Comparison of ENCODE assay signal across 20 mouse cellular contexts in the genomic region with DNA sequence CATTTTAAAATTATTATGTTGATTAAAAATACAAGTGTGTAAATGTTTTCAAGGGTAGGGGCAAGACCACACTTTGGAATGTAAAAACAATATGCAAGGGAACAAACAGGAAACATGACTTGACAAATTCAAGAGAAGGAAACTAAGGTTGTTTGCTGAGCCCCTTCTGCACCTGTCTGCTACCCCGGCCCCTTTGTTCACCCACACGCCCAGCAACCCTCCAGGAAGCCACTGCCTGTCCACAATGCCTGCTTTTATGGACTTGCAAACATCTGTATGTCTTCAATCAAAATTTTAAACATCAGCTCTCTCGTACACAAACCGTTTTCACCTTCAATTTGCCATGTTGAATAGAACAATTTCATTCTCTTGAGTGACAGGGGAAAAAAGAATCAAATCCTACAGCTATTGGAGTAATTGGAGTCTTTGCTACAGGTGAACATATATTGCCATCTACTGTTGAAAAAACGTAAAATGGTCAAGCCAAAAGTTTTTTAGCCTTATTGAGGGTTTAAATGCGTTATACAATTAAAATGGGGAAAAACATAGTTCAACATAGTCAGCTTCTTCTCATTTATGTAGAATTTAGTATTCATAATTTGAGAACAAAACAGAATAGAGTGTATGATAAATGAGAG. TPM values are rescaled to one million over a fixed set of nuclear protein-coding genes. Genes with fewer than 3 reads are reported as not detected.
DNase-seq lines count a peak whose midpoint lies in the region; ATAC-seq and TF ChIP-seq lines count a peak whose summit lies in the region.
"Had no signal": no experiment of that assay in that cellular context is flagged by ENCODE, and none has a peak within 500 bp of the region (broad histone marks: within the 10 kb centered on the region; RNA-seq: fewer than 3 reads in every experiment).

No protein-coding gene starts in this region.

- H3K79me2 ChIP-seq in heart, adult 2 months (replicated peaks; ENCODE audit: control insufficient read depth, insufficient read depth, low read length): no peaks in the 10 kb centered on the region
- no peaks in the 10 kb centered on the region for H3K79me2 ChIP-seq in liver, adult 2 months (ENCODE audit: control insufficient read depth, insufficient read depth, low read length)

- no peak for ATAC-seq in heart, embryonic 12.5 days (ENCODE audit: insufficient number of reproducible peaks, low FRiP score)
- ATAC-seq in liver, embryonic 12.5 days: no peak
- no peak for ATAC-seq in Patski

- CTCF ChIA-PET in Patski (lab: Charles Lee): interaction anchor here (0.7 to 2.5 kb wide), 8 partner anchors 11 to 828 kb away, joined by 3 to 11 read pairs (median 4); no protein-coding TSS in a partner anchor

- POLR2A ChIA-PET in Patski (lab: Charles Lee): no interaction called here

- no peak overlapping the region for H3K4me2 ChIP-seq in heart, embryonic 12.5 days
- H3K4me2 ChIP-seq in liver, embryonic 12.5 days: no peak overlapping the region
- H3K4me2 ChIP-seq: hindbrain, embryonic 15.5 days had no signal

- TF ChIP-seq EP300 in heart, adult 2 months (IDR thresholded peaks at IDR 0.05; ENCODE audit: insufficient read depth, low read depth, low read length): no peak

- no peak overlapping the region for H3K9ac ChIP-seq in heart, adult 2 months (ENCODE audit: low read depth, low read length)
- no peak overlapping the region for H3K9ac ChIP-seq in heart, embryonic 12.5 days
- no peak overlapping the region for H3K9ac ChIP-seq in liver, adult 2 months (ENCODE audit: low read depth, low read length)
- no peak overlapping the region for H3K9ac ChIP-seq in liver, embryonic 12.5 days
- H3K9ac ChIP-seq: hindbrain, embryonic 15.5 days had no signal

- WGBS in heart, adult 2 months: 48% methylated on average over 6 of the region's 6 CpGs
- WGBS in heart, embryonic 12.5 days: 58% methylated on average over 6 of the region's 6 CpGs
- 54% methylated on average over 6 of the region's 6 CpGs for WGBS in liver, adult 2 months
- 45% methylated on average over 6 of the region's 6 CpGs for WGBS in liver, embryonic 12.5 days (ENCODE audit: insufficient replicate concordance)

- H3K27ac ChIP-seq in heart, adult 2 months: no peak overlapping the region
- H3K27ac ChIP-seq in heart, embryonic 12.5 days (ENCODE audit: poor library complexity, severe bottlenecking): no peak overlapping the region
- H3K27ac ChIP-seq in liver, adult 2 months (replicated peaks; ENCODE audit: insufficient read depth, low read depth, low read length): no peak overlapping the region
- H3K27ac ChIP-seq in liver, embryonic 12.5 days: no peak overlapping the region
- H3K27ac ChIP-seq: hindbrain, embryonic 15.5 days had no signal

- no peak overlapping the region for H3K4me3 ChIP-seq in heart, adult 2 months
- no peak overlapping the region for H3K4me3 ChIP-seq in heart, embryonic 12.5 days
- no peak overlapping the region for H3K4me3 ChIP-seq in liver, adult 2 months (ENCODE audit: insufficient read depth, low read depth, low read length)
- H3K4me3 ChIP-seq in liver, embryonic 12.5 days: no peak overlapping the region
- H3K4me3 ChIP-seq: hindbrain, embryonic 15.5 days had no signal

- no peaks in the 10 kb centered on the region for H3K4me1 ChIP-seq in heart, adult 2 months (ENCODE audit: control insufficient read depth, insufficient read depth, low read length)
- H3K4me1 ChIP-seq in heart, embryonic 12.5 days (replicated peaks): no peaks in the 10 kb centered on the region
- no peaks in the 10 kb centered on the region for H3K4me1 ChIP-seq in liver, adult 2 months (ENCODE audit: control insufficient read depth, insufficient read depth, low read length)
- no peaks in the 10 kb centered on the region for H3K4me1 ChIP-seq in liver, embryonic 12.5 days

- peak; percentile 77 for TF ChIP-seq CTCF in heart, adult 2 months (IDR thresholded peaks at IDR 0.05)
- TF ChIP-seq CTCF in liver, adult 2 months (IDR thresholded peaks at IDR 0.05; ENCODE audit: low read depth, low read length): no peak
- peak; percentile 50 for TF ChIP-seq CTCF in Patski (IDR thresholded peaks at IDR 0.05)

- DNase-seq in heart, adult 2 months: no peak
- DNase-seq in liver, adult 2 months (ENCODE audit: extremely low read depth, low read depth, low spot score): peak; percentile 9
- DNase-seq in 416B (ENCODE audit: low read depth) (peak; percentile 39), Patski (ENCODE audit: low read depth, low spot score) (no peak)
- no peak for DNase-seq in urinary bladder, postnatal 25 days (ENCODE audit: low spot score)
- no peak for DNase-seq in adrenal gland, postnatal 4 days (ENCODE audit: low spot score in 2 of 2)
- DNase-seq: adrenal gland, postnatal 25 days; cerebellum, adult 11 months; gastrocnemius, postnatal 14 days; kidney, postnatal 36 days; liver; lung, postnatal 36 days; right cerebral cortex, postnatal 14 days had no signal

- TF ChIP-seq POLR2A in heart, adult 2 months (IDR thresholded peaks at IDR 0.05; ENCODE audit: insufficient read depth, low read depth, low read length): no peak
- TF ChIP-seq POLR2A in liver, adult 2 months (IDR thresholded peaks at IDR 0.05; ENCODE audit: extremely low read depth, insufficient read depth, low read length): no peak

- H3K9me3 ChIP-seq in heart, embryonic 12.5 days (replicated peaks): no peaks in the 10 kb centered on the region
- no peaks in the 10 kb centered on the region for H3K9me3 ChIP-seq in liver, embryonic 12.5 days (replicated peaks)
- H3K9me3 ChIP-seq: hindbrain, embryonic 15.5 days had no signal

- no peaks in the 10 kb centered on the region for H3K27me3 ChIP-seq in heart, adult 2 months (ENCODE audit: control insufficient read depth, insufficient read depth, low read length)
- no peaks in the 10 kb centered on the region for H3K27me3 ChIP-seq in heart, embryonic 12.5 days (replicated peaks)
- H3K27me3 ChIP-seq in liver, adult 2 months (ENCODE audit: control insufficient read depth, insufficient read depth, low read length): no peaks in the 10 kb centered on the region
- H3K27me3 ChIP-seq in liver, embryonic 12.5 days (replicated peaks): no peaks in the 10 kb centered on the region
- peaks cover 33% of the 10 kb centered on the region for H3K27me3 ChIP-seq in Patski
- H3K27me3 ChIP-seq: hindbrain, embryonic 15.5 days had no signal

- intact Hi-C loops in heart, adult 2 months (cut with DNase I): loop anchor here (2.0 kb wide), 1 partner anchor 746 kb away; no protein-coding TSS in a partner anchor

- in situ Hi-C loops in Patski (cut with MboI; ENCODE audit: low pct_unique_long_range_greater_than_20kb): loop anchor here (25.0 kb wide), 1 partner anchor 748 kb away; no protein-coding TSS in a partner anchor

- no peaks in the 10 kb centered on the region for H3K36me3 ChIP-seq in heart, adult 2 months (ENCODE audit: control insufficient read depth, insufficient read depth, low read length)
- no peaks in the 10 kb centered on the region for H3K36me3 ChIP-seq in heart, embryonic 12.5 days
- H3K36me3 ChIP-seq in liver, adult 2 months (ENCODE audit: control insufficient read depth, insufficient read depth, low read length): no peaks in the 10 kb centered on the region
- H3K36me3 ChIP-seq in liver, embryonic 12.5 days: no peaks in the 10 kb centered on the region
- H3K36me3 ChIP-seq: hindbrain, embryonic 15.5 days had no signal

RNA-seq across cellular contexts. Expression of a gene that starts 13.0 kb away (rescaled TPM):
- total RNA-seq in heart, adult 2 months (2021): 10 to 100 TPM; 12.5 to 18.6 TPM
- polyA plus RNA-seq in heart, adult 2 months (2012; rRNA removed): 5.2 and 11.9 TPM in 2 replicates
- 38.7 and 43.8 TPM in 2 replicates for polyA plus RNA-seq in heart, embryonic 12.5 days (2016; fragmentation: Nextera tagmentation; extraction: Ambion mirVana)
- total RNA-seq in liver, adult 2 months (2014; rRNA removed): 1.4 and 3.0 TPM in 2 replicates
- polyA plus RNA-seq in liver, adult 2 months (2012; rRNA removed): 0.26 and 0.39 TPM in 2 replicates
- polyA plus RNA-seq in liver, embryonic 12.5 days (2016; fragmentation: Nextera tagmentation; extraction: Ambion mirVana): 1.8 and 2.3 TPM in 2 replicates
- polyA plus RNA-seq in Patski (2021): 18.4 TPM
- total RNA-seq in adrenal gland, postnatal 4 days (2021): 10 to 100 TPM; 14.7 to 41.9 TPM
- total RNA-seq: monocyte, adult 5-6 weeks; neutrophil, adult 5-6 weeks had no signal

RNA-seq across cellular contexts. Expression of a gene that starts 38.9 kb away (rescaled TPM):
- total RNA-seq in heart, adult 2 months (2021): not detected
- polyA plus RNA-seq in heart, adult 2 months (2012; rRNA removed): not detected in 2 replicates
- polyA plus RNA-seq in heart, embryonic 12.5 days (2016; fragmentation: Nextera tagmentation; extraction: Ambion mirVana): not detected in 2 replicates
- total RNA-seq in liver, adult 2 months (2014; rRNA removed): 0.07 TPM in 1 of 2 replicates, not detected in the other
- 0.04 TPM in 1 of 2 replicates, not detected in the other for polyA plus RNA-seq in liver, adult 2 months (2012; rRNA removed)
- polyA plus RNA-seq in liver, embryonic 12.5 days (2016; fragmentation: Nextera tagmentation; extraction: Ambion mirVana): not detected in 2 replicates
- 0.05 TPM for polyA plus RNA-seq in Patski (2021)
- total RNA-seq in adrenal gland, postnatal 4 days (2021): not detected
- total RNA-seq: adrenal gland, postnatal 25 days; common myeloid progenitor, adult 5-6 weeks; gastrocnemius, postnatal 14 days; monocyte, adult 5-6 weeks; neutrophil, adult 5-6 weeks had no signal
- polyA plus RNA-seq: heart, embryonic 14.5 days had no signal

RNA-seq across cellular contexts. Expression of a gene that starts 41.1 kb away (rescaled TPM):
- 10 to 100 TPM; 13.2 to 13.4 TPM for total RNA-seq in heart, adult 2 months (2021)
- 7.3 and 10.0 TPM in 2 replicates for polyA plus RNA-seq in heart, adult 2 months (2012; rRNA removed)
- 23.2 and 25.0 TPM in 2 replicates for polyA plus RNA-seq in heart, embryonic 12.5 days (2016; fragmentation: Nextera tagmentation; extraction: Ambion mirVana)
- 8.8 and 10.5 TPM in 2 replicates for total RNA-seq in liver, adult 2 months (2014; rRNA removed)
- polyA plus RNA-seq in liver, adult 2 months (2012; rRNA removed): 3.3 and 5.1 TPM in 2 replicates
- polyA plus RNA-seq in liver, embryonic 12.5 days (2016; fragmentation: Nextera tagmentation; extraction: Ambion mirVana): 15.8 and 17.2 TPM in 2 replicates
- polyA plus RNA-seq in Patski (2021): 30.9 TPM
- total RNA-seq in adrenal gland, postnatal 4 days (2021): 10 to 100 TPM; 30.0 to 42.3 TPM

Comparison
In these comparisons a context has a peak if more than half of its experiments do, and no peak if none do; other contexts are left out.
1. DNase-seq: peak in liver, adult 2 months (single experiment) and 416B (single experiment); none in heart, adult 2 months (0 of 2), Patski (single experiment), urinary bladder, postnatal 25 days (single experiment) and adrenal gland, postnatal 4 days (0 of 2).